Mouse (Mus musculus) ES-E14 (cell line): ENCODE measurements at regions not wholly inside any gene's neighbourhood (a gene's known extent, or its start where the extent isn't known, plus 50 kb on each side); places are given as distances from the start of the nearest gene placed in this dataset.

Source experiments
- DNase-seq: peaks from one replicate; pipeline ENCODE4 v3.0.0-alpha.2; 2013; ENCODE audit warnings: low read depth, low spot score
- H3K27ac ChIP-seq: 2 replicates; pipeline ENCODE4 v1.5.1; 2012; ENCODE audit warnings: low read depth, mild to moderate bottlenecking, low read length, moderate library complexity, mixed read lengths; ENCODE audit not compliant: poor library complexity, insufficient read depth, severe bottlenecking
- H3K36me3 ChIP-seq: 2 replicates; pipeline ENCODE4 v1.6.1; 2012; ENCODE audit warnings: mild to moderate bottlenecking, low read length, moderate library complexity, mixed read lengths; ENCODE audit not compliant: control insufficient read depth, poor library complexity, insufficient read depth, severe bottlenecking
- H3K4me1 ChIP-seq, 2 experiments: fragments of 150-350 bp in 1 of 2; sonication (generic) in 1 of 2; 2 replicates each; pipeline ENCODE4 v1.6.1; 2012; ENCODE audit warnings: low read length in 2 of 2, mild to moderate bottlenecking in 1 of 2, mixed read lengths in 1 of 2; ENCODE audit not compliant: control insufficient read depth in 2 of 2, insufficient read depth in 2 of 2, poor library complexity in 1 of 2
- H3K4me3 ChIP-seq, 2 experiments: fragments of 150-350 bp in 1 of 2; sonication (generic) in 1 of 2; 2 replicates each; pipeline ENCODE4 v1.5.1; 2012; ENCODE audit warnings: low read length in 2 of 2, low read depth in 1 of 2, mild to moderate bottlenecking in 1 of 2, mixed read lengths in 1 of 2; ENCODE audit not compliant: insufficient read depth in 1 of 2, poor library complexity in 1 of 2, severe bottlenecking in 1 of 2
- H3K9ac ChIP-seq: 2 replicates; pipeline ENCODE4 v1.6.1; 2012; ENCODE audit warnings: low read depth, mild to moderate bottlenecking, low read length, mixed read lengths; ENCODE audit not compliant: poor library complexity, insufficient read depth, severe bottlenecking
- H3K9me3 ChIP-seq: fragments of 150-350 bp; sonication (generic); 2 replicates; pipeline ENCODE4 v1.6.1; 2012; ENCODE audit warnings: low read depth, mild to moderate bottlenecking, low read length; ENCODE audit not compliant: control insufficient read depth, insufficient read depth
- CHD2 ChIP-seq: IDR thresholded peaks from 2 replicates; pipeline ENCODE4 v1.6.1; 2014; ENCODE audit warnings: mild to moderate bottlenecking, low read depth, low read length, inconsistent platforms
- HCFC1 ChIP-seq: IDR thresholded peaks from 2 replicates; pipeline ENCODE4 v1.6.1; 2012; ENCODE audit warnings: low read length, inconsistent platforms, borderline replicate concordance; ENCODE audit not compliant: insufficient read depth
- MAFK ChIP-seq: IDR thresholded peaks from 2 replicates; pipeline ENCODE4 v1.6.1; 2014; ENCODE audit warnings: mild to moderate bottlenecking, low read depth, low read length, inconsistent platforms; ENCODE audit not compliant: insufficient read depth
- ZC3H11A ChIP-seq: IDR thresholded peaks from 2 replicates; pipeline ENCODE4 v1.6.1; 2012; ENCODE audit warnings: low read depth, mild to moderate bottlenecking, inconsistent platforms, low read length, borderline replicate concordance
- ZNF384 ChIP-seq: IDR thresholded peaks from 2 replicates; pipeline ENCODE4 v1.6.1; 2012; ENCODE audit warnings: low read depth, low read length, inconsistent platforms
- in situ Hi-C, 2 experiments: fragments of 600-800 bp; cut with MboI; formaldehyde crosslinking; loops; one replicate each; pipeline ENCODE4 v1.15.1; 2025; ENCODE audit warnings: low sequenced_read_pairs in 2 of 2, inconsistent platforms in 1 of 2; ENCODE audit not compliant: unreplicated experiment in 2 of 2

GRCm38 (mm10) chr3:22972681-22973080, 896.2 kb downstream of the Tbl1xr1 start:
- Histone ChIP-seq H3K9ac (no peak overlapping the region), H3K4me1 (no peaks in the 10 kb centered on the region), H3K9me3 (no peaks in the 10 kb centered on the region), H3K4me3 (no peak overlapping the region), H3K36me3 (no peaks in the 10 kb centered on the region), H3K27ac (no peak overlapping the region)
- TF ChIP-seq MAFK (no peak), HCFC1 (no peak), ZC3H11A (no peak), CHD2 (no peak), ZNF384 (no peak)
- no peak for DNase-seq
- in situ Hi-C loops, result no loop called here

- Histone ChIP-seq H3K36me3 (no peaks in the 10 kb centered on the region), H3K9ac (no peak overlapping the region), H3K4me3 (no peak overlapping the region), H3K4me1 (no peaks in the 10 kb centered on the region), H3K9me3 (no peaks in the 10 kb centered on the region), H3K27ac (no peak overlapping the region)
- no peak for TF ChIP-seq HCFC1
- no peak for TF ChIP-seq MAFK
- TF ChIP-seq CHD2, result no peak
- no peak for TF ChIP-seq ZC3H11A
- no peak for TF ChIP-seq ZNF384
- in situ Hi-C loops, result no loop called here
- DNase-seq, result no peak
Measured at GRCm38 (mm10) chr3:22976801-22977200, 900.3 kb downstream of the Tbl1xr1 start.

- Histone ChIP-seq H3K4me3 (no peak overlapping the region), H3K4me1 (no peaks in the 10 kb centered on the region), H3K27ac (no peak overlapping the region), H3K9ac (no peak overlapping the region), H3K9me3 (no peaks in the 10 kb centered on the region), H3K36me3 (no peaks in the 10 kb centered on the region)
- TF ChIP-seq ZC3H11A, result no peak
- no peak for TF ChIP-seq MAFK
- TF ChIP-seq HCFC1, result no peak
- no peak for TF ChIP-seq CHD2
- no peak for TF ChIP-seq ZNF384
- DNase-seq, result no peak
- in situ Hi-C loops, result no loop called here
Measured at GRCm38 (mm10) chr3:22979896-22980890, 903.7 kb downstream of the Tbl1xr1 start.

- no peak overlapping the region for H3K9ac ChIP-seq
- H3K27ac ChIP-seq, result no peak overlapping the region
- H3K4me3 ChIP-seq, result no peak overlapping the region
- no peaks in the 10 kb centered on the region for H3K9me3 ChIP-seq
- in situ Hi-C loops, result no loop called here
- H3K4me1 ChIP-seq, result no peaks in the 10 kb centered on the region
- no peak for DNase-seq
- H3K36me3 ChIP-seq, result no peaks in the 10 kb centered on the region
- TF ChIP-seq CHD2 (no peak), MAFK (no peak), ZNF384 (no peak), ZC3H11A (no peak)
Measured at GRCm38 (mm10) chr3:22982430-22982829, 906.0 kb downstream of the Tbl1xr1 start.
